Mouse (Mus musculus) lung, postnatal 14 days (tissue): ENCODE results near the gene Phactr1.
A peak's percentile ranks its signal among the peaks of the same experiment; 100 is the strongest.

Experiments used
- DNase-seq: peaks from one replicate; pipeline ENCODE4 v3.0.0; 2021

Gene Phactr1

DNA sequence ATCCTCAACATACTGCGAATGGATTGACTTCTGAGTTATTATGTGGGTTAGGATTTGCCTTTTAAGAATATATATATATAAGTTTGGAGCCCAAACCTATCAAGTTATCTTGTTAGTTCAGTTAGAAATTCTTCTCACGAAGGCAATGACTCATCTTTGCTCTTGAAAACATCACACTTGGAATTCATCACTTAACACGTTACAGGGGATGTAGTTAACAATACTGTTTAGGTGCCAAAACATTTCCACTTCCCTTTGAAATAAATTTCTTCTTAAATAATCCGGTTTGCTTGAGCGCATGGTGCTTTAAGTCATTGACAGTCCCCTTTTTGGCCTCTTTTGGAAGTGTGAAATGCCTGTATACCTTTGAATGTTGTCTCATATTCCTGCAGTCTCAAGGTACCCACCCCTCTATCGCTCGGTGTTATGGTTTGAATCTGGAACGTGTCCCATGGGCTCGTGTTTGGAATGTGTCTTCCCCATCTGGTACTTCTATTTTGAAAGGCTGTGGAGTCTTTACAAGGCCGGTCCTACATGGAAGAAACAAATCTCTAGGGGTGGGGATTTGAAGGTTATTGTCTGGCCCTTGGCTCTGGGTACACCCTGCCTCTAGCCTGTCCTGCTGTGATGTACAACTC, 80.6 kb downstream of the Phactr1 start:
- DNase-seq, result no peak

- no peak for DNase-seq
Measured at GRCm38 (mm10) chr13:42772314-42772713, 91.9 kb downstream of the Phactr1 start.

DNA sequence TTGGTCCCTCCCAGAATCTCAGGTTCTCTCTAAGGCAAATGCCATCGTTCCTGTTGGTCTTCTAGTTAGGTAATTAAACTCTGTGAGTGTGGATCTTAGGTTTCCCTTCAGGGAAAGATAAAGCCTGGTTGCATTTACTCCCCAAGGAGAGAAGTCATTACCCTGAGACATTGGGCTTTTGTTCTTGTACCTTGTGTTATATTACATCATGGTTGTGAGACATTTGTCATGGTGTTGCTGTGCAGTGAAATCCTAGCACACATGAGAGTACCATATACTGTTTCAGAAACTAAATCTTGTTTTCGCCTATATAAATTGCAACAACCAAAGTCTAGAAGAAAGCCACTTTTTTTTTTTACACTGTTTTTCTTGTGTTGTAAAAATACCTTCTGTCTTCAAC, 93.6 kb downstream of the Phactr1 start:
- no peak for DNase-seq

DNA sequence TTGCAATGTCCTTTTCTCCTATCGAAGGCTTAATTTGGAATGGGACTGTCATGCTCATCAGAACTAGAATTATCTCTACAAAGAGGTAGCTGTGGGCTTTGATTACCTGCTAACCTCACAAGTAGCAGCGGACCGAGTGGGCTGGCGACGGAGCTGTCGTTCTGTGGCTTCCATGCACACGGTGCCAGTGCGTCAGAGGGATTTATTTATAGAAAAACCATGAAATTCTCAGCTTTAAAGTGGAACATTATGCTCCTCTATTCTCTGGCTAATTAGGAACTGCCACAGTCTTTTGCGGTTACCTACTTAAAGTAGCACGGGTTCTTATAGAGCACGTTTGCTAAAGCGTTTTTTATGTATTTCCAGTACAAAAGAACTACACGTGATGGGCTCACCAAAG, 101.7 kb downstream of the Phactr1 start:
- DNase-seq, result no peak

DNA sequence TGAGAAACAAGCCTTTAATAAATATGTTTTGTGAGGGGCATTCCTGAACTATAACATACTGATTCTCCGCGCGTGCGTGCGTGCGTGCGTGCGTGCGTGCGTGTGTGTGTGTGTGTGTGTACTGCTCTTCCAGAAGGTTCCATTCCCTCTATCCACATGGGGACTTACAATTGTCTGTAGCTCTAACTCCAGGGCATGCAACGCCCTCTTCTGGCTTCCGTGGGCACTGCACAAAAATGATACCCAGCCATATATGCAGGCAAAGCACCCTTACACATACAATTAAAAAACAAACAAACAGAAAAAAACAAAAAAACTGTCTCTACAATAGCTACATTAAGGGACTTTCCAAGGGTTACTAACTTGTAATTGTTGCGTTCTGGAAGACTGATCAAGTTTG, 108.8 kb downstream of the Phactr1 start:
- no peak for DNase-seq

DNA sequence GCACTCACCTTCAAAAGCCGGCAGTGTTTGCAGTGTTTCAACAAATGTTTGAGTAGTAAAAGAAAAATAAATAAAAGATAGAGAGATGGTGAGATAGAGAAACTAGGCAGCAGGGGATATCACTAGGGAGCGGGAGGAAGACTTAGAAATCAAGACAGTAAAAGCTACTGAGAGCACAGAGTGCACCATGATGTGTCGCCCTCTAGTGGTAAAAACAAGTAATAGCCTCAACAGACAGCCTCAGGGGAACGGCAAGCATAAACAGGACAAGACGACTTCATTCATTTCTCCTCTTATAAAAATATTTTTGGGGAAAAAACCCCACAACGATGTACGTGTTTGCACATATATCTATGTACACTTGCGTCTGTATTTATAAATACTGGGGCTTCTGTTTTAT, 111.9 kb downstream of the Phactr1 start:
- peak; percentile 3 for DNase-seq

GRCm38 (mm10) chr13:42800523-42800922, 120.1 kb downstream of the Phactr1 start:
- no peak for DNase-seq

GRCm38 (mm10) chr13:42804314-42804713, 123.9 kb downstream of the Phactr1 start:
- DNase-seq, result no peak

- no peak for DNase-seq
Measured at GRCm38 (mm10) chr13:42812762-42813161, 132.3 kb downstream of the Phactr1 start.

GRCm38 (mm10) chr13:42818378-42818777, 138.0 kb downstream of the Phactr1 start:
- peak; percentile 77 for DNase-seq

GRCm38 (mm10) chr13:42820513-42820912, 140.1 kb downstream of the Phactr1 start:
- no peak for DNase-seq

GRCm38 (mm10) chr13:42821426-42822106, 141.1 kb downstream of the Phactr1 start:
- no peak for DNase-seq

- DNase-seq, result peak; percentile 89
Measured at GRCm38 (mm10) chr13:42822545-42822944, 142.1 kb downstream of the Phactr1 start.

DNA sequence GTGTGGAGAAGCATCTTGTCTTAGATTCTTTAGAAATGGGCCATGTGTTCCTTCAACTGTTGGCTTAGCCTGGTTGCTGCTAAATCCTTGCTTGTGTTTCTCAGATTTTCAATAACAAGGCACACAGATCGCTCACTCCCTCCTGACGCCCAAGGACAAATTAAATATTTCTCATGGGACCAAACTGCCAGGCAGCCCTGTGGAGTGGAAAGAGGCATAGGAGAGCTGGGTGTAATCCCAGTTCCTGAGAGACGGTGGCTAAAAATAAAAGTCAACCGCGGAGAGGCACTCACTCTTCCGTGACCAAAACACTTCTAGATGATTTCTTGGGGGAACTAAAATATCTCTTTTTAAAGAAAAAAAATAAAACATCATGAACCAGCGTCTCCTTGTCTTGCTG, 143.5 kb downstream of the Phactr1 start:
- DNase-seq, result no peak

GRCm38 (mm10) chr13:42826602-42827001, 146.2 kb downstream of the Phactr1 start:
- peak; percentile 64 for DNase-seq

GRCm38 (mm10) chr13:42828978-42829377, 148.6 kb downstream of the Phactr1 start:
- DNase-seq, result peak; percentile 8

DNA sequence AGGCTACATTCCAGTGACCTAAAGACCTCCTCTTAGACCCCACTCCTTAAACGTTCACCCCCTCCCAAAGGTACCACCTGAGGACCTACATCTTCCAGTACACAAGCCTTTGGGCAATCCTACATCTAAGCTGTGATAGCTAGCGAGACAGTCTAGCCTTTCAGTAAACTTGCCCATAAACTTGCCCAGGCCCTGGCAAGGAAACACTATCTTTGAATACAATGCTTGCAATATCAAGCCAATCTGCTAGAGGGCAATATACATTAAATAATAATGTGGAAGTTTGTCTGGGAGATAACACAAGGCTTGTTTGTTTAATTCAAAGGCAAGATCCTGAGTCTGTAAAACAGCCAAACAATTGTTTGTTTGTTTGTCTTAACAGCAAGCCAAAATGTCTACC, 155.0 kb downstream of the Phactr1 start:
- DNase-seq, result no peak

DNA sequence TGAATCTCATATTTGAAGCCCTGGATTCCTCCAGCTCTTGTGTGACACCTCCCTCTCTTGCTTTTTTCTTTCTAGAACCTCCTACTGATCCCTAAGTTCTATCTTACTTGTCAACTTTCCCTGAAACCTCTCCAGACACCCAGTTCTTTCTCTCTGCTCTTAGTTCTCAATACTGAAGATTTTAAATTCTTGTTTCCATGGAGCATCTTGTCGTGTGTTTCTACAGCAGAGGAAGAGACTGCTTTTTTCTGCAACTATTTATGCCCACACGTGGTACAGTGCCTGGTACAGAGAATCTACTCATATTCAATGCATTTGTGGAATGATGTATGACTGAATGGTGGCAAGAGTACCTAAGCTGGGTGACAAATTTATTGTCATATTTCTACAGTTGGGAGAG, 158.9 kb downstream of the Phactr1 start:
- no peak for DNase-seq

DNA sequence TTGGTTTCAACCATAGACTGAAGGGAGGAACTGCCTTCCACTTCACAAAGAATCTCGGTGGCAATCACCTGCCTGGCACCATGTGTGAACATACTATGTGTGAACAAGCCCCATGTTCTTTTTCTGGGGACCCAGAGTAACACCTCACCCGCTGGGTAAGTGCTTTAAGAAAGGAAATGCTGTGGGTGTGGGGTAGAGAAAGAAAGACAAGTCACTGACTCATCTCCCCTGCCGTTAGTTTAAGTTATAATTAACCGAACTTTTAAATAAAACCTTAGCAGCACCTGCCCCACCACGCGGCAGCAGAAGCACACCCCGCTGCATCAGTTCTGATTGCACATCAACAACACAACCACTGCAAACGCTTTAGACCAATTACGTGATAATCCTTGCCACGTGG, 171.7 kb downstream of the Phactr1 start:
- DNase-seq, result no peak

DNA sequence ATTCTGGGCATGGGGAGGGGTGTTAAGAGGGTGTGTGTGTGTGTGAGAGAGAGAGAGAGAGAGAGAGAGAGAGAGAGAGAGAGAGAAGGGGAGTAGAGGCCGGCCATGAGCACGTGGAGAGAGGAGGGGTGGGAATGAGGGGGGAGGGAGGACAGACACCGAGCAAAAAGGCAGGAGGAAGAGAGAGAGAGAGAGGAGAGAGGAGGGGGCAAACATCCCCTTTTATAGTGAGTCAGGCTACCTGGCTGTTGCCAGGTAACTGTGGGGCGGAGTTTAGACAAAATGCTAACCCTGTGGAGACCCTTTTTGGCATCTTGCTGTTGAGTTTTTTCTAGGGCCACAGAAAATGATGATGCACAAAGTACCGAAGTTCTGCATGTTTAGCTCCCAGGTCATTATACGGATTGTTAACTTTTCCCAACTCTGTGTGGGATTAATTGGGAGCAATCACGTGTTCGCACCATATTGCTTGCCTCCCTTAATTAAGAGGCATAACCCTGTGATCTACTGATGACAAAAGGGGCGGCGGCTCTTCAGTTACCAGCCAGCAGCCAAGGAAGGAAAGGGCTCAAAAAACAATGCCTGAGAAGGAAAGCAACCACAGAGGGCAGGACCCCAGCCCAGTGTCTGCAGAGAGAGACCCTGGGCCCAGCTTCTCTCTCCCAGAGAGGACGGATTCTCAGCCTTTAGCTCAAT, 173.6 kb downstream of the Phactr1 start:
- DNase-seq, result no peak

DNA sequence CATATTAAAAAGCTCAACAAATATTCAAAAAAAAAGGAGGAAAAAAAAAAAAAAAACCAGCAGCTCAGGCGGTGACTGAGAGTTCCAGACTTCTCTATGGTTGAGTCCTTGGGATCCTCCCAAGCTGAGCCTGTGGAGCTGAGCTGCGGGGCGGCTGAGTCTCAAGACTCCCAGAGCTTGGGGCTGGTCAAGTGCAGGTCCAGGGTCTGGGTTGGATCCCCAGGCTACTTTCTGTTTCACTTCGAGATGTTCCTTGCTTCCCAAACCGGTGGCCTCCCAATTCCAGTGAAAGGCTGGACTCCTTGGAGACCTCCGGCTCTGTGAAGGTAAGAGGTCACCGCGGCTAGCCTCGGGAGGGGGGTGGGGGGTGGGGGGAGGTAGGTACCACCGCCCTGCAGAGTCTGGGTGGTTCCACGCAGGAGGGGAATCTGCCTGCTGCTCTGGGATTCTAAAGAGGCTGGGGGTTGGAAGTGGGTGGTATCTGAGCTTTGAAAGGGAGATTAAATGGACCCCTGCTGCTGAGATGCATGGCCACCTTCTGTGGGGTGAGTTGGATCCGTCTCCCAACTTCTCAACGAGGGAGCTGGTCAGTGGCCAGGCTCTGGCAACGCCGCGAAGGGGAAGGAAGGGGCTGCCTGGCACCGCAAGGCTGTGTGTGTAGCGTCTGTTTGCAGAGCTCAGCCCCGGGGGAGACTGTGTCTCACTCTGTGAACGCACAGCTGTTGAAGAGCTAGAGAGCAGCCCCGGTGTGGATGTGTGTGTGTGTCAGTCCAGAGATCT, 185.9 kb downstream of the Phactr1 start:
- DNase-seq, result peak; percentile 72

GRCm38 (mm10) chr13:42867026-42867425, 186.6 kb downstream of the Phactr1 start:
- DNase-seq, result peak; percentile 39

GRCm38 (mm10) chr13:42872125-42872524, 191.7 kb downstream of the Phactr1 start:
- DNase-seq, result no peak
